Mouse (Mus musculus) megakaryocyte, embryonic 14.5 days (primary cell): ENCODE results near the gene Fsd1. TPM values are rescaled to one million over a fixed set of nuclear protein-coding genes. Genes with fewer than 3 reads are reported as not detected.

Experiments used
- H3K27me3 ChIP-seq: replicated peaks from 2 replicates; pipeline ENCODE3; 2012; ENCODE audit warnings: inconsistent platforms
- H3K36me3 ChIP-seq: replicated peaks from 2 replicates; pipeline ENCODE3; 2012; ENCODE audit warnings: low read length, inconsistent platforms, mixed read lengths
- H3K4me1 ChIP-seq: 2 replicates; pipeline ENCODE4 v1.6.1; 2012; ENCODE audit warnings: inconsistent platforms
- H3K4me3 ChIP-seq: replicated peaks from 2 replicates; pipeline ENCODE3; 2012; ENCODE audit warnings: moderate library complexity, mild to moderate bottlenecking, inconsistent platforms
- H3K9me3 ChIP-seq: 2 replicates; pipeline ENCODE4 v1.6.1; 2012; ENCODE audit warnings: inconsistent platforms
- FLI1 ChIP-seq: IDR thresholded peaks from 2 replicates; pipeline ENCODE4 v1.6.1; 2012; ENCODE audit warnings: low read length, inconsistent platforms, mixed read lengths
- GATA1 ChIP-seq: IDR thresholded peaks from 3 replicates; pipeline ENCODE4 v1.6.1; 2012; ENCODE audit warnings: mixed read lengths, low read length, inconsistent platforms, borderline replicate concordance
- polyA plus RNA-seq: library from polyadenylated mRNA; stranded (reverse); fragments of >175 nt; gene quantifications from 2 replicates; pipeline ENCODE4 v1.2.3, GENCODE M21; 2012; ENCODE audit warnings: low replicate concordance; ENCODE audit not compliant: insufficient read depth

Gene Fsd1
- polyA plus RNA-seq, 1 experiment = not detected

- no peaks in the 10 kb centered on the region for H3K9me3 ChIP-seq
- H3K4me3 ChIP-seq = peak overlapping the region; percentile 99
- peaks cover 70% of the 10 kb centered on the region for H3K4me1 ChIP-seq
- no peaks in the 10 kb centered on the region for H3K27me3 ChIP-seq
- TF ChIP-seq GATA1 (no peak), FLI1 (no peak)
- H3K36me3 ChIP-seq = peaks cover 44% of the 10 kb centered on the region
These were observed 48.9 kb downstream of the Fsd1 start for GRCm38 (mm10) chr17:56035216-56035615.

GRCm38 (mm10) chr17:56036176-56036900 lies 50.0 kb downstream of the Fsd1 start, which contains the start of gene Sh3gl1:
Sh3gl1 (minus strand) TSS chr17:56036635.
- peaks cover 66% of the 10 kb centered on the region for H3K4me1 ChIP-seq
- TF ChIP-seq GATA1 (no peak), FLI1 (peak; percentile 75; the same call in 1 of the 2 replicates)

GRCm38 (mm10) chr17:56036901-56037287 lies 50.6 kb downstream of the Fsd1 start:
- H3K9me3 ChIP-seq = no peaks in the 10 kb centered on the region
- H3K4me3 ChIP-seq = peak overlapping the region; percentile 99
- H3K36me3 ChIP-seq = peaks cover 31% of the 10 kb centered on the region
- peaks cover 66% of the 10 kb centered on the region for H3K4me1 ChIP-seq
- TF ChIP-seq FLI1 (no peak), GATA1 (no peak)
- no peaks in the 10 kb centered on the region for H3K27me3 ChIP-seq

More at GRCm38 (mm10) chr17:56036176-56036900, 50.0 kb downstream of the Fsd1 start, which contains the start of gene Sh3gl1:
- Histone ChIP-seq H3K36me3 (peaks cover 34% of the 10 kb centered on the region), H3K27me3 (no peaks in the 10 kb centered on the region), H3K4me3 (peak within 1 kb of the TSS; percentile 99), H3K9me3 (no peaks in the 10 kb centered on the region)

- TF ChIP-seq FLI1 (no peak), GATA1 (no peak)
- no peaks in the 10 kb centered on the region for H3K9me3 ChIP-seq
- H3K4me3 ChIP-seq = no peak overlapping the region
- no peaks in the 10 kb centered on the region for H3K27me3 ChIP-seq
- H3K4me1 ChIP-seq = peaks cover 64% of the 10 kb centered on the region
- peaks cover 25% of the 10 kb centered on the region for H3K36me3 ChIP-seq
These were observed 52.4 kb downstream of the Fsd1 start for GRCm38 (mm10) chr17:56038583-56039261.

GRCm38 (mm10) chr17:56039345-56039744 lies 53.0 kb downstream of the Fsd1 start:
- peak overlapping the region; percentile 56 for H3K4me3 ChIP-seq
- H3K27me3 ChIP-seq = no peaks in the 10 kb centered on the region
- peaks cover 58% of the 10 kb centered on the region for H3K4me1 ChIP-seq
- H3K9me3 ChIP-seq = no peaks in the 10 kb centered on the region
- TF ChIP-seq FLI1 (no peak), GATA1 (no peak)
- H3K36me3 ChIP-seq = peaks cover 25% of the 10 kb centered on the region

GRCm38 (mm10) chr17:56040030-56040856 lies 53.9 kb downstream of the Fsd1 start, which contains the start of gene Chaf1a:
Chaf1a (plus strand) TSS chr17:56040439.
- H3K27me3 ChIP-seq = no peaks in the 10 kb centered on the region
- peaks cover 26% of the 10 kb centered on the region for H3K36me3 ChIP-seq
- H3K9me3 ChIP-seq = no peaks in the 10 kb centered on the region
- H3K4me1 ChIP-seq = peaks cover 49% of the 10 kb centered on the region
- TF ChIP-seq FLI1 (no peak), GATA1 (no peak)
- peak within 1 kb of the TSS; percentile 94 for H3K4me3 ChIP-seq

GRCm38 (mm10) chr17:56040857-56041163 lies 54.5 kb downstream of the Fsd1 start:
- Histone ChIP-seq H3K4me1 (peaks cover 52% of the 10 kb centered on the region), H3K27me3 (no peaks in the 10 kb centered on the region), H3K9me3 (no peaks in the 10 kb centered on the region), H3K36me3 (peaks cover 32% of the 10 kb centered on the region), H3K4me3 (peak overlapping the region; percentile 94)
- TF ChIP-seq GATA1 (no peak), FLI1 (no peak)

Other genes starting within 250 kb of the Fsd1 start
- gene Adgre4, start 236.5 kb upstream of the Fsd1 start, polyA plus RNA-seq = not detected in 2 replicates
- 0.16 TPM in 1 of 2 replicates, not detected in the other for gene Zfp119a, start 107.6 kb upstream of the Fsd1 start, polyA plus RNA-seq
- 0.98 TPM in 1 of 2 replicates, not detected in the other for gene Zfp959, start 94.4 kb upstream of the Fsd1 start, polyA plus RNA-seq
- 0.12 TPM in 1 of 2 replicates, not detected in the other for gene Zfp119b, start 37.0 kb upstream of the Fsd1 start, polyA plus RNA-seq
- 114 and 143 TPM in 2 replicates for gene Ebi3, start 33.9 kb upstream of the Fsd1 start, polyA plus RNA-seq
- 15.6 and 33.1 TPM in 2 replicates for gene Yju2, start 27.4 kb upstream of the Fsd1 start, polyA plus RNA-seq
- 2.9 and 15.1 TPM in 2 replicates for gene Shd, start 16.0 kb upstream of the Fsd1 start, polyA plus RNA-seq
- 0.21 TPM in 1 of 2 replicates, not detected in the other for gene Stap2, start 19.1 kb downstream of the Fsd1 start, polyA plus RNA-seq
- gene Mpnd, start 19.2 kb downstream of the Fsd1 start, polyA plus RNA-seq = 4.4 and 22.7 TPM in 2 replicates
- gene Sh3gl1, start 50.1 kb downstream of the Fsd1 start, polyA plus RNA-seq = 115 and 286 TPM in 2 replicates
- 17.0 and 33.8 TPM in 2 replicates for gene Chaf1a, start 53.9 kb downstream of the Fsd1 start, polyA plus RNA-seq
- 75.0 and 97.7 TPM in 2 replicates for gene Ubxn6, start 88.5 kb downstream of the Fsd1 start, polyA plus RNA-seq
- 93.5 and 279 TPM in 2 replicates for gene Hdgfl2, start 93.1 kb downstream of the Fsd1 start, polyA plus RNA-seq
- gene Plin4, start 123.3 kb downstream of the Fsd1 start, polyA plus RNA-seq = not detected in 2 replicates
- gene Plin5, start 131.1 kb downstream of the Fsd1 start, polyA plus RNA-seq = not detected in 2 replicates
- 2.7 TPM in 1 of 2 replicates, not detected in the other for gene Lrg1, start 135.5 kb downstream of the Fsd1 start, polyA plus RNA-seq
- 19.4 and 37.0 TPM in 2 replicates for gene Sema6b, start 153.8 kb downstream of the Fsd1 start, polyA plus RNA-seq
- gene Tnfaip8l1, start 176.0 kb downstream of the Fsd1 start, polyA plus RNA-seq = 0.94 and 3.0 TPM in 2 replicates
- 13.4 and 39.8 TPM in 2 replicates for gene Mydgf, start 197.4 kb downstream of the Fsd1 start, polyA plus RNA-seq
- gene Dpp9, start 232.4 kb downstream of the Fsd1 start, polyA plus RNA-seq = 55.6 and 60.2 TPM in 2 replicates